12 mouse cellular contexts compared by ENCODE assay signal in genomic region chr10:127135118-127135836, GRCm38 (mm10). TPM values are rescaled to one million over a fixed set of nuclear protein-coding genes. Genes with fewer than 3 reads are reported as not detected.
DNase-seq lines count a peak whose midpoint lies in the region; ATAC-seq and TF ChIP-seq lines count a peak whose summit lies in the region.
"Had no signal": no experiment of that assay in that cellular context is flagged by ENCODE, and none has a peak within 500 bp of the region (broad histone marks: within the 10 kb centered on the region; RNA-seq: fewer than 3 reads in every experiment).

No protein-coding gene starts in this region.

- WGBS in lung, embryonic 14.5 days = 34% methylated on average over 8 of the region's 8 CpGs
- 11% methylated on average over 8 of the region's 8 CpGs for WGBS in liver, embryonic 15.5 days (ENCODE audit: insufficient replicate concordance)
- 61% methylated on average over 8 of the region's 8 CpGs for WGBS in forebrain, embryonic 15.5 days
- 56% methylated on average over 8 of the region's 8 CpGs for WGBS in cerebellum, adult 2 months

- no peak overlapping the region for H3K27ac ChIP-seq in lung, embryonic 14.5 days (ENCODE audit: low read depth)
- H3K27ac ChIP-seq in liver, embryonic 15.5 days (replicated peaks) = peak overlapping the region; percentile 82
- H3K27ac ChIP-seq in forebrain, embryonic 15.5 days (replicated peaks) = no peak overlapping the region
- H3K27ac ChIP-seq in cerebellum, adult 2 months (ENCODE audit: insufficient read depth, low read length) = no peak overlapping the region
- H3K27ac ChIP-seq: hindbrain, embryonic 10.5 days; macrophage; neural tube, embryonic 15.5 days had no signal

- DNase-seq in lung, embryonic 14.5 days = no peak
- no peak for DNase-seq in lung, postnatal 25 days (ENCODE audit: low spot score)
- DNase-seq in thymus, postnatal 10 days (ENCODE audit: low spot score in 2 of 2) = peak; percentile 40 to 46
- no peak for DNase-seq in urinary bladder, adult 18-20 months (ENCODE audit: low spot score in 2 of 2)
- no peak for DNase-seq in cerebellum, adult 2 months
- DNase-seq: layer of hippocampus, adult 9-11 months had no signal

- H3K4me2 ChIP-seq in lung, embryonic 14.5 days = no peak overlapping the region
- H3K4me2 ChIP-seq in liver, embryonic 15.5 days = peak overlapping the region; percentile 43
- no peak overlapping the region for H3K4me2 ChIP-seq in forebrain, embryonic 15.5 days (replicated peaks)
- H3K4me2 ChIP-seq: neural tube, embryonic 15.5 days had no signal

- no peak for TF ChIP-seq CTCF in lung, embryonic 14.5 days (IDR thresholded peaks at IDR 0.05; ENCODE audit: low read depth)
- TF ChIP-seq CTCF in cerebellum, adult 2 months (IDR thresholded peaks at IDR 0.05; ENCODE audit: borderline replicate concordance, insufficient read depth, low read depth, low read length) = no peak

- H3K4me3 ChIP-seq in lung, embryonic 14.5 days (ENCODE audit: low read depth, low read length) = no peak overlapping the region
- no peak overlapping the region for H3K4me3 ChIP-seq in liver, embryonic 15.5 days (replicated peaks)
- no peak overlapping the region for H3K4me3 ChIP-seq in forebrain, embryonic 15.5 days
- H3K4me3 ChIP-seq in cerebellum, adult 2 months (replicated peaks; ENCODE audit: insufficient read depth, low read depth, low read length) = no peak overlapping the region
- H3K4me3 ChIP-seq: hindbrain, embryonic 10.5 days; neural tube, embryonic 15.5 days had no signal

- no peak overlapping the region for H3K9ac ChIP-seq in lung, embryonic 14.5 days
- H3K9ac ChIP-seq in liver, embryonic 15.5 days = no peak overlapping the region; the same call in 1 of the 2 replicates
- H3K9ac ChIP-seq in forebrain, embryonic 15.5 days (replicated peaks) = no peak overlapping the region
- H3K9ac ChIP-seq: neural tube, embryonic 15.5 days had no signal

- TF ChIP-seq POLR2A in cerebellum, adult 2 months (IDR thresholded peaks at IDR 0.05; ENCODE audit: borderline replicate concordance, insufficient read depth, low read length) = no peak

- 0 out of 2 replicates have a peak, but pooled peaks have one; percentile 6 for ATAC-seq in lung, embryonic 14.5 days (ENCODE audit: insufficient read depth)
- peak; percentile 63 for ATAC-seq in common myeloid progenitor, adult 5-6 weeks (replicated peaks; ENCODE audit: low read depth, poor library complexity, severe bottlenecking)
- peak; percentile 83 for ATAC-seq in liver, embryonic 15.5 days (ENCODE audit: insufficient read depth)
- ATAC-seq in forebrain, embryonic 15.5 days (replicated peaks) = no peak

- H3K9me3 ChIP-seq in lung, embryonic 14.5 days (ENCODE audit: low read depth, low read length) = no peaks in the 10 kb centered on the region
- no peaks in the 10 kb centered on the region for H3K9me3 ChIP-seq in liver, embryonic 15.5 days (replicated peaks)
- H3K9me3 ChIP-seq in forebrain, embryonic 15.5 days = no peaks in the 10 kb centered on the region
- H3K9me3 ChIP-seq: hindbrain, embryonic 10.5 days; neural tube, embryonic 15.5 days had no signal

- H3K36me3 ChIP-seq in lung, embryonic 14.5 days (ENCODE audit: insufficient read depth) = no peaks in the 10 kb centered on the region
- H3K36me3 ChIP-seq in liver, embryonic 15.5 days (replicated peaks) = no peaks in the 10 kb centered on the region
- no peaks in the 10 kb centered on the region for H3K36me3 ChIP-seq in forebrain, embryonic 15.5 days
- H3K36me3 ChIP-seq: hindbrain, embryonic 10.5 days; neural tube, embryonic 15.5 days had no signal

- no peaks in the 10 kb centered on the region for H3K27me3 ChIP-seq in lung, embryonic 14.5 days (ENCODE audit: insufficient read depth, low read length)
- no peaks in the 10 kb centered on the region for H3K27me3 ChIP-seq in liver, embryonic 15.5 days
- H3K27me3 ChIP-seq in forebrain, embryonic 15.5 days = no peaks in the 10 kb centered on the region
- no peaks in the 10 kb centered on the region for H3K27me3 ChIP-seq in cerebellum, adult 2 months (ENCODE audit: control insufficient read depth, insufficient read depth, low read length)
- H3K27me3 ChIP-seq: neural tube, embryonic 15.5 days had no signal

- no peaks in the 10 kb centered on the region for H3K4me1 ChIP-seq in lung, embryonic 14.5 days (ENCODE audit: insufficient read depth)
- peaks cover 40% of the 10 kb centered on the region for H3K4me1 ChIP-seq in liver, embryonic 15.5 days (replicated peaks)
- no peaks in the 10 kb centered on the region for H3K4me1 ChIP-seq in forebrain, embryonic 15.5 days
- no peaks in the 10 kb centered on the region for H3K4me1 ChIP-seq in cerebellum, adult 2 months (ENCODE audit: control insufficient read depth, insufficient read depth, low read length)
- H3K4me1 ChIP-seq: hindbrain, embryonic 10.5 days; neural tube, embryonic 15.5 days had no signal

RNA-seq across cellular contexts. Expression of gene Os9, which starts 14.3 kb away (rescaled TPM):
- polyA plus RNA-seq in lung, embryonic 14.5 days (2014; fragmentation: Nextera tagmentation; extraction: Ambion mirVana) = 53.8 and 56.8 TPM in 2 replicates
- total RNA-seq in common myeloid progenitor, adult 5-6 weeks (2017) = 159 TPM in 2 replicates
- 54.0 and 58.1 TPM in 2 replicates for polyA plus RNA-seq in liver, embryonic 15.5 days (2015; fragmentation: Nextera tagmentation; extraction: Ambion mirVana)
- polyA plus RNA-seq in forebrain, embryonic 15.5 days (2015; fragmentation: Nextera tagmentation; extraction: Ambion mirVana) = 110 and 117 TPM in 2 replicates
- polyA plus RNA-seq in cerebellum, adult 2 months (2012; rRNA removed) = 98.9 and 100 TPM in 2 replicates

RNA-seq across cellular contexts. Expression of gene B4galnt1, which starts 29.7 kb away (rescaled TPM):
- polyA plus RNA-seq in lung, embryonic 14.5 days (2014; fragmentation: Nextera tagmentation; extraction: Ambion mirVana) = 2.9 and 4.4 TPM in 2 replicates
- total RNA-seq in common myeloid progenitor, adult 5-6 weeks (2017) = 56.5 TPM in 2 replicates
- polyA plus RNA-seq in liver, embryonic 15.5 days (2015; fragmentation: Nextera tagmentation; extraction: Ambion mirVana) = 19.3 and 21.0 TPM in 2 replicates
- polyA plus RNA-seq in forebrain, embryonic 15.5 days (2015; fragmentation: Nextera tagmentation; extraction: Ambion mirVana) = 35.1 and 36.7 TPM in 2 replicates
- polyA plus RNA-seq in cerebellum, adult 2 months (2012; rRNA removed) = 81.9 and 83.6 TPM in 2 replicates

RNA-seq across cellular contexts. Expression of gene Slc26a10, which starts 45.2 kb away (rescaled TPM):
- polyA plus RNA-seq in lung, embryonic 14.5 days (2014; fragmentation: Nextera tagmentation; extraction: Ambion mirVana) = 0.09 and 0.27 TPM in 2 replicates
- 0.78 and 1.0 TPM in 2 replicates for total RNA-seq in common myeloid progenitor, adult 5-6 weeks (2017)
- polyA plus RNA-seq in liver, embryonic 15.5 days (2015; fragmentation: Nextera tagmentation; extraction: Ambion mirVana) = 2.1 and 3.2 TPM in 2 replicates
- 1.4 and 2.1 TPM in 2 replicates for polyA plus RNA-seq in forebrain, embryonic 15.5 days (2015; fragmentation: Nextera tagmentation; extraction: Ambion mirVana)
- polyA plus RNA-seq in cerebellum, adult 2 months (2012; rRNA removed) = 3.1 and 3.3 TPM in 2 replicates

RNA-seq across cellular contexts. Expression of gene Arhgef25, which starts 54.6 kb away (rescaled TPM):
- polyA plus RNA-seq in lung, embryonic 14.5 days (2014; fragmentation: Nextera tagmentation; extraction: Ambion mirVana) = 45.8 and 48.7 TPM in 2 replicates
- 9.7 and 16.4 TPM in 2 replicates for total RNA-seq in common myeloid progenitor, adult 5-6 weeks (2017)
- polyA plus RNA-seq in liver, embryonic 15.5 days (2015; fragmentation: Nextera tagmentation; extraction: Ambion mirVana) = 5.4 and 5.8 TPM in 2 replicates
- 31.4 and 32.3 TPM in 2 replicates for polyA plus RNA-seq in forebrain, embryonic 15.5 days (2015; fragmentation: Nextera tagmentation; extraction: Ambion mirVana)
- polyA plus RNA-seq in cerebellum, adult 2 months (2012; rRNA removed) = 105 and 117 TPM in 2 replicates
- polyA plus RNA-seq: macrophage had no signal

Comparison
In these comparisons a context has a peak if more than half of its experiments do, and no peak if none do; other contexts are left out.
1. DNase-seq: peak in thymus, postnatal 10 days (2 of 2); none in lung, embryonic 14.5 days (single experiment), lung, postnatal 25 days (single experiment), urinary bladder, adult 18-20 months (0 of 2) and cerebellum, adult 2 months (0 of 2).